Mouse (Mus musculus): ENCODE results near the gene Atrnl1. TPM values are rescaled to one million over a fixed set of nuclear protein-coding genes. Genes with fewer than 3 reads are reported as not detected.

Atrnl1 gene
- polyA plus RNA-seq, 1 experiment from 2014 or later = 4.5 TPM

GRCm38 (mm10) chr19:57576836-57577235 is 34.0 kb upstream of the Atrnl1 start:
- TF ChIP-seq CTCF (IDR thresholded peaks at IDR 0.05) (no peak), EP300 (IDR thresholded peaks at IDR 0.05) (no peak)
- Histone ChIP-seq H3K4me3 (ENCODE audit: low read depth, low read length) (no peak overlapping the region), H3K4me1 (ENCODE audit: insufficient read depth, low read depth, low read length) (0 out of 2 replicates have a peak, but pooled peaks cover 4% of the 10 kb centered on the region), H3K27ac (ENCODE audit: low read length) (no peak overlapping the region), H3K27me3 (replicated peaks; ENCODE audit: insufficient read depth, low read length) (no peaks in the 10 kb centered on the region), H3K4me2 (replicated peaks; ENCODE audit: low read depth, low read length) (no peak overlapping the region), H3K9me3 (ENCODE audit: low read length) (no peaks in the 10 kb centered on the region), H3K36me3 (ENCODE audit: insufficient read depth, low read length) (no peaks in the 10 kb centered on the region), H3K9ac (replicated peaks; ENCODE audit: low read depth) (no peak overlapping the region)
- 19% methylated on average over 5 of the region's 5 CpGs for WGBS
- ATAC-seq (no peak), DNase-seq (ENCODE audit: low spot score) (peak; percentile 45)

GRCm38 (mm10) chr19:57577256-57577655 is 33.6 kb upstream of the Atrnl1 start:
- Histone ChIP-seq H3K4me2 (replicated peaks; ENCODE audit: low read depth, low read length) (no peak overlapping the region), H3K27me3 (replicated peaks; ENCODE audit: insufficient read depth, low read length) (no peaks in the 10 kb centered on the region), H3K27ac (ENCODE audit: low read length) (no peak overlapping the region), H3K9me3 (ENCODE audit: low read length) (no peaks in the 10 kb centered on the region), H3K4me3 (ENCODE audit: low read depth, low read length) (no peak overlapping the region), H3K9ac (replicated peaks; ENCODE audit: low read depth) (no peak overlapping the region), H3K4me1 (ENCODE audit: insufficient read depth, low read depth, low read length) (0 out of 2 replicates have a peak, but pooled peaks cover 4% of the 10 kb centered on the region), H3K36me3 (ENCODE audit: insufficient read depth, low read length) (no peaks in the 10 kb centered on the region)
- DNase-seq (ENCODE audit: low spot score) (no peak), ATAC-seq (no peak)
- no peak for TF ChIP-seq CTCF (IDR thresholded peaks at IDR 0.05)
- TF ChIP-seq EP300 (IDR thresholded peaks at IDR 0.05) = no peak
- whole genome bisulfite sequencing = 69% methylated on average over 6 of the region's 6 CpGs

GRCm38 (mm10) chr19:57580962-57581361 is 29.9 kb upstream of the Atrnl1 start:
- ATAC-seq = no peak
- Histone ChIP-seq H3K9me3 (ENCODE audit: low read length) (no peaks in the 10 kb centered on the region), H3K4me1 (ENCODE audit: insufficient read depth, low read depth, low read length) (0 out of 2 replicates have a peak, but pooled peaks cover 4% of the 10 kb centered on the region), H3K4me2 (replicated peaks; ENCODE audit: low read depth, low read length) (no peak overlapping the region), H3K36me3 (ENCODE audit: insufficient read depth, low read length) (no peaks in the 10 kb centered on the region), H3K9ac (replicated peaks; ENCODE audit: low read depth) (no peak overlapping the region), H3K4me3 (ENCODE audit: low read depth, low read length) (no peak overlapping the region), H3K27me3 (replicated peaks; ENCODE audit: insufficient read depth, low read length) (no peaks in the 10 kb centered on the region), H3K27ac (ENCODE audit: low read length) (no peak overlapping the region)
- DNase-seq (ENCODE audit: low spot score) = no peak
- 59% methylated on average over 7 of the region's 7 CpGs for WGBS
- no peak for TF ChIP-seq CTCF (IDR thresholded peaks at IDR 0.05)
- no peak for TF ChIP-seq EP300 (IDR thresholded peaks at IDR 0.05)

- H3K4me1 ChIP-seq (ENCODE audit: insufficient read depth, low read depth, low read length) = no peaks in the 10 kb centered on the region
- no peak for DNase-seq (ENCODE audit: low spot score)
- TF ChIP-seq CTCF (IDR thresholded peaks at IDR 0.05) = no peak
- no peak overlapping the region for H3K4me2 ChIP-seq (replicated peaks; ENCODE audit: low read depth, low read length)
- no peaks in the 10 kb centered on the region for H3K36me3 ChIP-seq (ENCODE audit: insufficient read depth, low read length)
- no peaks in the 10 kb centered on the region for H3K27me3 ChIP-seq (replicated peaks; ENCODE audit: insufficient read depth, low read length)
- H3K4me3 ChIP-seq (ENCODE audit: low read depth, low read length) = no peak overlapping the region
- no peaks in the 10 kb centered on the region for H3K9me3 ChIP-seq (ENCODE audit: low read length)
- H3K9ac ChIP-seq (replicated peaks; ENCODE audit: low read depth) = no peak overlapping the region
- H3K27ac ChIP-seq (ENCODE audit: low read length) = no peak overlapping the region
- no peak for ATAC-seq
- 63% methylated on average over 4 of the region's 4 CpGs for WGBS
Measured at GRCm38 (mm10) chr19:57585231-57585792, 25.5 kb upstream of the Atrnl1 start.

- DNase-seq (ENCODE audit: low spot score) (no peak), ATAC-seq (no peak)
- Histone ChIP-seq H3K4me3 (ENCODE audit: low read depth, low read length) (no peak overlapping the region), H3K27ac (ENCODE audit: low read length) (no peak overlapping the region), H3K27me3 (replicated peaks; ENCODE audit: insufficient read depth, low read length) (no peaks in the 10 kb centered on the region), H3K9ac (replicated peaks; ENCODE audit: low read depth) (no peak overlapping the region), H3K36me3 (ENCODE audit: insufficient read depth, low read length) (no peaks in the 10 kb centered on the region), H3K4me1 (ENCODE audit: insufficient read depth, low read depth, low read length) (no peaks in the 10 kb centered on the region), H3K4me2 (replicated peaks; ENCODE audit: low read depth, low read length) (no peak overlapping the region), H3K9me3 (ENCODE audit: low read length) (no peaks in the 10 kb centered on the region)
- 13% methylated on average over 10 of the region's 10 CpGs for WGBS
- TF ChIP-seq CTCF (IDR thresholded peaks at IDR 0.05) = no peak
- no peak for TF ChIP-seq EP300 (IDR thresholded peaks at IDR 0.05)
Measured at GRCm38 (mm10) chr19:57586172-57586571, 24.7 kb upstream of the Atrnl1 start.

GRCm38 (mm10) chr19:57589516-57589915 is 21.3 kb upstream of the Atrnl1 start:
- TF ChIP-seq EP300 (IDR thresholded peaks at IDR 0.05) (no peak), CTCF (IDR thresholded peaks at IDR 0.05) (no peak)
- H3K27ac ChIP-seq (ENCODE audit: low read length) = no peak overlapping the region

GRCm38 (mm10) chr19:57590895-57591294 is 19.9 kb upstream of the Atrnl1 start:
- no peak overlapping the region for H3K4me2 ChIP-seq (replicated peaks; ENCODE audit: low read depth, low read length)
- no peak for ATAC-seq
- no peak overlapping the region for H3K4me3 ChIP-seq (ENCODE audit: low read depth, low read length)
- H3K27me3 ChIP-seq (replicated peaks; ENCODE audit: insufficient read depth, low read length) = no peaks in the 10 kb centered on the region
- H3K36me3 ChIP-seq (ENCODE audit: insufficient read depth, low read length) = no peaks in the 10 kb centered on the region
- TF ChIP-seq CTCF (IDR thresholded peaks at IDR 0.05) (no peak), EP300 (IDR thresholded peaks at IDR 0.05) (no peak)
- no peak for DNase-seq (ENCODE audit: low spot score)
- 63% methylated on average over 5 of the region's 5 CpGs for WGBS
- no peaks in the 10 kb centered on the region for H3K4me1 ChIP-seq (ENCODE audit: insufficient read depth, low read depth, low read length)
- H3K9me3 ChIP-seq (ENCODE audit: low read length) = no peaks in the 10 kb centered on the region
- H3K27ac ChIP-seq (ENCODE audit: low read length) = no peak overlapping the region
- H3K9ac ChIP-seq (replicated peaks; ENCODE audit: low read depth) = no peak overlapping the region

More at GRCm38 (mm10) chr19:57589516-57589915, 21.3 kb upstream of the Atrnl1 start:
- H3K9me3 ChIP-seq (ENCODE audit: low read length) = no peaks in the 10 kb centered on the region
- H3K4me3 ChIP-seq (ENCODE audit: low read depth, low read length) = no peak overlapping the region
- H3K27me3 ChIP-seq (replicated peaks; ENCODE audit: insufficient read depth, low read length) = no peaks in the 10 kb centered on the region
- WGBS = 38% methylated on average over 9 of the region's 9 CpGs
- DNase-seq (ENCODE audit: low spot score) = peak; percentile 25
- ATAC-seq = no peak
- H3K4me1 ChIP-seq (ENCODE audit: insufficient read depth, low read depth, low read length) = no peaks in the 10 kb centered on the region
- no peak overlapping the region for H3K9ac ChIP-seq (replicated peaks; ENCODE audit: low read depth)
- H3K4me2 ChIP-seq (replicated peaks; ENCODE audit: low read depth, low read length) = no peak overlapping the region
- H3K36me3 ChIP-seq (ENCODE audit: insufficient read depth, low read length) = no peaks in the 10 kb centered on the region
